Mouse (Mus musculus): ENCODE data around the gene Atp6v0e.

Atp6v0e gene

GRCm38 (mm10) chr17:26662978-26663683 lies at the start of gene Atp6v0e:
Atp6v0e (plus strand) TSS chr17:26663231.
- peak; percentile 81 to 85 for DNase-seq

GRCm38 (mm10) chr17:26614286-26614685 lies 48.7 kb upstream of the Atp6v0e start:
- no peak for DNase-seq

- no peak for DNase-seq
Observed at GRCm38 (mm10) chr17:26614708-26615486, 48.1 kb upstream of the Atp6v0e start.

GRCm38 (mm10) chr17:26616696-26617095 lies 46.3 kb upstream of the Atp6v0e start:
- no peak for DNase-seq

- DNase-seq, result no peak
Observed at GRCm38 (mm10) chr17:26618498-26618897, 44.5 kb upstream of the Atp6v0e start.

GRCm38 (mm10) chr17:26619577-26619976 lies 43.5 kb upstream of the Atp6v0e start:
- DNase-seq, result no peak

GRCm38 (mm10) chr17:26620292-26620691 lies 42.7 kb upstream of the Atp6v0e start:
- DNase-seq, result no peak

- DNase-seq, result peak in 1 of 2 experiments; percentile 11
Observed at GRCm38 (mm10) chr17:26620786-26621766, 42.0 kb upstream of the Atp6v0e start.

- no peak for DNase-seq
Observed at GRCm38 (mm10) chr17:26621912-26622311, 41.1 kb upstream of the Atp6v0e start.

- no peak for DNase-seq
Observed at GRCm38 (mm10) chr17:26623991-26624390, 39.0 kb upstream of the Atp6v0e start.

- DNase-seq, result no peak
Observed at GRCm38 (mm10) chr17:26624999-26625398, 38.0 kb upstream of the Atp6v0e start.

GRCm38 (mm10) chr17:26625521-26626010 lies 37.5 kb upstream of the Atp6v0e start:
- DNase-seq, result no peak

GRCm38 (mm10) chr17:26628479-26628878 lies 34.6 kb upstream of the Atp6v0e start:
- DNase-seq, result no peak

- no peak for DNase-seq
Observed at GRCm38 (mm10) chr17:26628936-26629335, 34.1 kb upstream of the Atp6v0e start.

- DNase-seq, result no peak
Observed at GRCm38 (mm10) chr17:26631811-26632327, 31.2 kb upstream of the Atp6v0e start.

GRCm38 (mm10) chr17:26633186-26633585 lies 29.8 kb upstream of the Atp6v0e start:
- no peak for DNase-seq

GRCm38 (mm10) chr17:26633926-26634325 lies 29.1 kb upstream of the Atp6v0e start:
- DNase-seq, result no peak

GRCm38 (mm10) chr17:26634539-26634938 lies 28.5 kb upstream of the Atp6v0e start:
- DNase-seq, result no peak

GRCm38 (mm10) chr17:26635951-26636350 lies 27.1 kb upstream of the Atp6v0e start:
- no peak for DNase-seq

GRCm38 (mm10) chr17:26637851-26638250 lies 25.2 kb upstream of the Atp6v0e start:
- DNase-seq, result no peak

GRCm38 (mm10) chr17:26638655-26639054 lies 24.4 kb upstream of the Atp6v0e start:
- DNase-seq, result peak; percentile 18 to 32

GRCm38 (mm10) chr17:26639791-26640190 lies 23.2 kb upstream of the Atp6v0e start:
- no peak for DNase-seq
